Mouse (Mus musculus): Measurements from ENCODE around the gene Olfr212.
"Not testable (repeated sequence)": the region's sequence is repeated elsewhere in the genome, so short reads cannot be mapped to it uniquely, and the experiment has no call there.

- not testable (repeated sequence) for TF ChIP-seq CTCF, EP300 (IDR thresholded peaks at IDR 0.05)
Observed at GRCm38 (mm10) chr6:116506302-116507003, at the start of gene Olfr212.
